Mouse (Mus musculus) mouse trophoblast stem cell (cell line): ENCODE results near the gene Sgms1.

Experiments
- in situ Hi-C, 2 experiments: fragments of 300-500 bp; cut with MseI, MboI; formaldehyde crosslinking; loops; 2 replicates in 1 of 2; 3 replicates in 1 of 2; pipeline ENCODE4 v1.15.1; 2025

Sgms1 gene

DNA sequence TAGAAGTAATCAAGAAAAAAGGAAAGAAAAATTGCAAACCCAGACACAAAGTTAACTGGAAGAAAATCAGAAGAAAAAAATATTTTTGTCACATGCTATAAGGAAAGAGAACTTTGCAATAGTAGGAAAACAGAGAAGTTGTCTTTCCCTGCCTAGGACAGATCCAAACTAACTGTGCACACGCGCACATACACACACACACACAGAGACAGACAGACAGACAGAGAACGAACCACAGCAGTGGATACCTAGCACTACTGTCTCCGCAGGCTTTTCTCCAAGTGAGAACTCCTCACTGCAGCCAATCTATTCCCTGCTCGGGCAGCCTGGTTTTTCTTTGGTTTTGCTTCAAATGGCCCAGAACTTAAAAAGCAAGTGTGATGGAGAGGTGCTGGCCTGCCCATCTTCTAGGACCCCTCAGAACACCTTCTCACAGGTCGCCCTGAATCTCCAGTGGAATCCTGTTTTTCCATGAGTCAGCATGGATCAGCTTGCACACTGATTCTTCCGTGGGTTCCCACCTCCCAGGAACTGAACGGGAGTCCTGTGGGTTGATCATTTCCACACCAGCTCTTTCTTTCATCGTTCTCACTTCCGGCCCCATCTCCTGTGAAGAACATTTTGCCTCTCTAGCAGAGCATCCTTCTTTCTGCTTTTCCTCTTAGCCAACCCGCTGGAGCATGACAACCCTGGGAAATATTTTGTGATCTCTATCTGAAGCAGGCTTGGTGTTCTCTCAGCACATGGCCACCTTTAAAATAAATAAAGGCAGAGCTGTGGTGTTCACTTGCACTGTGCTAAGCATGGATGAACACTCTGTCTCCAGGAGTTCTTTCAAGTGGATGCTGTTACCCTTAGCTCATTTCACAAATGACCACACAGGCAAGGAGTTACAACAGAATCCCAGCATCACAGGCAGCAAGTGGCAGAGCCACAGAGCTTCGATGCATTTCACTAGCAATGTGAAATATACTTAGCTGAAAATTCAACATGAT is 96.4 kb downstream of the Sgms1 start:
- in situ Hi-C loops = no loop called here

DNA sequence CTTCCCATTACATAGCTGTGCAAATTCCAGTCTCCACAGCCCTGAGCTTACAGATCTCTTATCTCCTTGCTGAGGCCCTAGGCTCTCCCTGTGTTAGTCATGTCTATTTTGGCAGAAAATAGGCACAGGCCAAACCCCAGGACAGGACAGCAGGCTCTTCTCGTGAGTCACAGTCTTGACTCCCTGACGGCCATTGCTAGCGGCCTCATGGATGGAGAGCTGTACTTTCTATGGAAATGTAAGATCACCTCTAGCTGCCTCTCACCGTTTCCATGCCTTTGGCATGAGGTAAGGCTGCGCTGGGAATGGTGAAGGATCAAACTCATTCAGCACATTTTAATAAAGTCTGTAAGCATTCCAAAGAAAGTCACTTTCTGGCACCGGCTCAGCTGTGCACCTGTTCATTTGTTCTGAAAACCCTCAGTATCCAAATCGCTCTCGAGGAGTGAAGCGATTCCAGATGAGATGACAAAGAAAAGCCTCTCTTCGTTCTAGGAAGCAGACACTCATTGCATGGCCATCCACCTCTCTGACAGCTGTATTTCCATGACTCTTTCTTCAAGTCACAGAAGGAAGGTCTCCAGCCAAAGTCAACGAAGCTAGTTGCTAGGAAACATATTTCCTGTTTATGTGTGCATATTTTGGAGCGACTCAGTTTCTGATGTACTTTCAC is 97.3 kb downstream of the Sgms1 start:
- in situ Hi-C loops = no loop called here

DNA sequence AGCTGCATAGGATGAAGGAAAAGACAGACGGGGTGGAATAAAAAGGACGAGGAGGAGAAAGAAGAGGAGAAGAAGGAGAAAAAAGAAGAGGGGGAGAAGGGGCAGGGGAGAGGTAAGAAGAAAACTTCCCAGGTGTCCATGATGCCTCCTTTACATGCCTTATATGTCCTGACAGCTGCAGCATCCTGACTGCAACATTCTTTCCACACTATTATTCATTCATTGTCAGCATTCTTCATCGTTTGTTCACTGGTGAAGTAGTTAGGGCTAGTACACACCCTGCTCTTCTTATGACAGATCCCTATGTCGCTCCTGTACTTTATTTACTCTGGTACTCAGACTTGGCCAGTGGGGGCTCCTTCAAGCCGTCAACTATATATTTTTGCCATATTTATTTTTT is 98.4 kb downstream of the Sgms1 start:
- in situ Hi-C loops = no loop called here

DNA sequence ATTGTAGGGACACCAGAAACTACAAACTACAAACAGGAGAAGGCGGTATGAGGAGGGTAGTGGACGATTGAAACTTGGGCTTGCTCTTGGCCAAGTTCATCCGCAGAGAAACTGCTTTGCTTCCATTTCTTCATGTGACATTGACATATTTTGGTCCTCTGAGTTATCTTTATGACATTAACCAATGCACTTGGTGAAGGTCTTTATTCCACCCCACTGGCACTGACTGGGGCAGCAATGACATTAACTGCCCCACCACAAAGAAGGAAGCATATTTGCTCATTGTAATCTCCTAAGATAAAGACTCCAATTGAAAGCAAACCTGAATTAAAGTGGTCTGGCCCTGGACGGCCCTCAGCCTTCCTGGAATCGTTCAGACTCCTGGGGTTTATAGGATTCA is 100.6 kb downstream of the Sgms1 start:
- in situ Hi-C loops = no loop called here

DNA sequence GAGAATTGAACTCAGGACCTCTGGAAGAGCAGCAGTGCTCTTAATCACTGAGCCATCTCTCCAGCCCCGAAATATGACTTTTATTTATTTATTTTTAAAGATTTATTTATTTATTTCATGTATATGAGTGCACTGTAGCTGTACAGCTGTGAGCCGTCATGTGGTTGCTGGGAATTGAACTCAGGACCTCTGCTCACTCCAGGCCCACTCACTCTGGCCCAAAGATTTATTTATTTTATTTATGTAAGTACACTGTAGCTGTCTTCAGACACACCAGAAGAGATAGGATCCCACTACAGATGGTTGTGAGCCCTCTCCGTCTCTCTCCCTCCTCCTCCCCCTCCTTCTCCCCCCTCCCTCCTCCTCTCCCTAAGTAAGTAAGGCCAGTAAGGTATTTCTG is 101.7 kb downstream of the Sgms1 start:
- in situ Hi-C loops = no loop called here

DNA sequence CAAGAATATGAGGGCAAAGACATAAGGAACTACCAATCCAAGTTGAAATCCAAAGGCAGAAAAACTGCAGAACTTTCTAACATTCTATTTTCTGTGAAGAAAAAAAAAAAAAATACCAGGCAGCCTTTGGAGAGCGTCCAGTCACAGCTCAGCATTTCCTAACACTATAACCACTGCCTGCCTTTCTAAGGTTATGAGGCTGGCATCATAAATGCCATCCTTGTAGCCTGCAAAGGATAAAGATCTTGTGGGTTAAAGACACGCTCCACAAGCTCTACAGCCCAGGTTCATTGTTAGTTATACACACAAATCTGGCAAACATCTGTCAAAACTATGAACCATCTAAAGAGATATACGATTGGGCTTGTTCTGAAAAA is 104.1 kb downstream of the Sgms1 start:
- in situ Hi-C loops = no loop called here

DNA sequence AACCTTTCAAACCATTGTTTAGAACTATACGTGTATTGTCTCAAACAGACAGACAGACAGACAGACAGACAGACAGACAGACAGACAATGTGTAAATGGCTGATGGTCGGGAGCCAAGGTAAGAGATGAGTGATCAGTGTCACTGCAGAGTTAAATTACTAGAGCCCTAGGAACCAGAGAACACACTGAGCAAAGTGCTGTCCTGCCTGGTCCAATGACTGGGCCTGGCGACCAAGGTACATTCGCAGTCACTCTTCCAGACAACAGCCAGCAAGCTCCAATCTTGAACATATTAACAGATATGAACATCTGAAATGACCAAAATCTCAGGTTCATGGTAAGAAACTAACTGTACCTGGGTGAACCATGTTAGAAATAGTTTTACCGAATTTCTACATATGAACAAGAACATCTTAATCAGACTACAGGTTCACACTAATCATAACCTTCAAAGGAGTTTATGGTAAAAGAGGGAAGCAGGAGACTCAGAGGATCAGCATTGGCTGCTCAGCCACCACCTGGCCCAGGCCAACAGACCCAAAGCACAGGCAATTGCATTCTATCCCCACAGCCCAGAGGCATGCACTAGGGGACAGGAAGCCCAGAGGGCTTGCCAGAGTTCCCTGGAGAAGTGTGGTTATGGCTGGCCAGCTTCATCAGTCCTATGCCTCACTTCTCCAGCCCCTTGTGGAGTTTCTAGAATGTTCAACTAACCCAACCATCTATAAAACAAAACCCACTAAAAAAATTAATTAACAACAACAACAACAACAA is 104.6 kb downstream of the Sgms1 start:
- in situ Hi-C loops = no loop called here

DNA sequence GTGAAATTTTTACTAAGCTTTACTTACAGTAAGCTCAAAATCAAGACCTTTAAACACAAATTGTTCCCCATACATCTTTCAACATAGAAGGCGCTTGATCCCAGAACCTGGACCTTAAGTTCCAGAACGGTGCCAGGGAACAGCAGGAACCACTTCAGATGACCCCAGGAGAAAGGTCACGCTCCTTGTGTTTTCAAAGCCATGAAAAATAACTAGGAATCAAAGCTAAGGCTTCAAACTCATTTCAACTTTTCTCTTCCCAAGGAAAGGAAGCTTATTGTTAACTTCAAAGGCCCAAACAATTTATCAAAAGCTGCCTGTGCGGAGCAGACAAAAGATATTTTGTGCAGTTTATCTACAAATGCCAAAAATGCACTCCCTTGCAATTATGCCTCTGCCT is 107.6 kb downstream of the Sgms1 start:
- in situ Hi-C loops = no loop called here

DNA sequence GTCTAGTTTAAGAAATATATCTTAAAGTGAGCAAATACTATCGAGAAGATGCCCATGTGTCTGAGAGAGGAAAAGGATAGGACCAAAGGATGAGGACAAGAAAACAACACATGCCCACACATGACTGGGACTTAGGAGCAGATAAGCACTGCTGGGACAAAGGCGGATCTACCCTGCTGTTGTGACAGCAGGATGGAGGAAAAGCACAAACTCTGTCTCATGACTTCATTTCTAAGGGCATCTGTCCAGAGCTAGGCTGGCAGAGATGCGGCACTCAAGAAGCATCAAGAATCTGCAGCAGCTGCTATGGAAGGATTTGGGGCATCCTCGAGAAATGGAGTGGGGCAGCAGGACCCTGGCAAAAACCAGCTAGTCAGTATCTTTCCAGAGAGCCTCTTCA is 109.1 kb downstream of the Sgms1 start:
- in situ Hi-C loops = no loop called here

DNA sequence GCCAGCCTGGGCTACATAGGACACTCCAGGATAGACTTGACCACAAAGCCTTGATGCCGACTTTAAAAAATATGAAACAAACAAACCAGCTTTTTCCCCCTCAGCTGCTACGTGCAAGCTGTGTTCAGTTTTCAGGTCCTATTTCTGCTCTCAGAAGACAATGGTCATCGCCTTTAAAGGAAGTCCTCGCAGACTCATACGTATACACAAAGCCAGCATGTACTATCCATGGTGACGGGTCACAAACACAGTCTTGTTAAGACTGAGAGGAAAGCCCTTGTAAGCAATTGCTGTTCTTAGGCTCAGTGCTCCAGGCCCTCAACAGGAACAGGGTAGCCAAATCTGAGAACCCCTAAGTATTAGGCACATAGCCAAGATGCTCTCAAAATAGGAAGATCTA is 110.1 kb downstream of the Sgms1 start:
- in situ Hi-C loops = no loop called here

DNA sequence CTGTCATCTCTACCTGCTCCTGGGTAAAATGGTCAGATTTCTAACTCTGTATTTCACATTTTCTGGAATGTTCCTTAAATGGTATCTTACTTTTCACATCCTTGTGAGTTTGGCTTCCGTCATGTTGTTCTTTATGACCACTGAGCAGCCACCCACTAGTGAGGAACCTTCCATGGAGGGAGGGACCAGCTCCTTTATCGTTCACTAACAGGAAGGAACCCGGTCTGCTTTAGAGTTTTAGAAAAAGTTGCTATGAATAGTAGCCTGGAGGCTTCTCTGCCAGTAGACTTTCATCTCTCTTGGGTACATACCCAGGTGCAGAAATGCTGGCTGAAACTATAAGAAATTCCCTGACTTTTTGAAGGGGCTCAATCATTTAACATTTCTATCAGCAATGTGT is 111.6 kb downstream of the Sgms1 start:
- in situ Hi-C loops = no loop called here

DNA sequence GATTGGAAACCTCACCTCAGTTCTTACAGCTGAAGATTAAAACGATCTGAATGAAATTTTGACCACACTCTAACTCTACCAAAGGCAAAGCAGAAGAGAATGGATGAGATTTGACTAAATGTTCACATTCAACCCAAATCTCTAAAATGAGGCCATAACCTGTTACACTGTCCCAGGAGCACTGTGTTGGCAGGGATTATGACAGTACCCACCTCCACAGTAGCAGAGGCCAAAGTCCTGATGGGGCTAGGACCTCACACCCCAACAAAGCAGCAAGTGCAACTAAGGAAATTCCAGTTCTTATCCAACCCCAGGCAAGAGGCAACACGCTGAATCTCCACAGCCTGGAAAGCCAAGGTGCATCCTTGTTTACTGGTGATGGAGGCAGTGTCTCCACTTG is 112.2 kb downstream of the Sgms1 start:
- in situ Hi-C loops = no loop called here

DNA sequence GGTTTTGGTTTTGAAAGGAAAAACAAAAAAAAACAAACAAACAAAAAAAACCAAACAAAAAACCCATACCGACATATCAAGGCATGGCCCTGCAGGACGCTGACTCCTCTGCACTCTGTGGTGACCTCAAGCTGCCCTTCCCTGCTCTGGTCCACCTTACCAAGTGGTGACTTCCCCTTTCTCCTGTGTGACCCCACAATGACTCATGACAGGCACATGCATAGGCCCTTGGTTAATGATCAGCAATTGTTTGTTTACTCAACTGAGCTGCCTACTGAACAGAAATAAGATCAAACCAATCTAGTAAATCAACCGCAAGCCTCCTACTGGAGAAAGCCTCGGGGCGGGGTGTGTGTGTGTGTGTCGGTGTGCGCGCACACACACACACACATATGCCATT is 112.7 kb downstream of the Sgms1 start:
- in situ Hi-C loops = no loop called here

DNA sequence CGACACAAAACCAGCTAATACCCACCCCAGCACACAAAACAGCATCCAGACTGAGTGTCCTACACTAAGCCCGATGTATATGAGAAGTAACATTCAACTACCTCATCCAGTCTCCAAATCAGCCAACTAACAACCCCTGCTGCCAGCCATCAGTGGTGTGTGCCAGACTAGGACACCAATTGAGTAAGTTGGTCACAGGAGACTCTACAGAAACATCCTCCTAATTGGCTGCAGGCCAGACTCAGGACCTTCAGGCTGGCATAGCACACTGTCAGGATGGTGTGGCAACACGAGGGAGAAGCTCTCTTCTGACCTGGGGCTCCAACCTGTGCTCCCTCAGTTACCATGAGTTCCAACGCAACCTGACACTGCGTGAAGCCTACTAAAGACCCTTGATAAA is 113.3 kb downstream of the Sgms1 start:
- in situ Hi-C loops = no loop called here

DNA sequence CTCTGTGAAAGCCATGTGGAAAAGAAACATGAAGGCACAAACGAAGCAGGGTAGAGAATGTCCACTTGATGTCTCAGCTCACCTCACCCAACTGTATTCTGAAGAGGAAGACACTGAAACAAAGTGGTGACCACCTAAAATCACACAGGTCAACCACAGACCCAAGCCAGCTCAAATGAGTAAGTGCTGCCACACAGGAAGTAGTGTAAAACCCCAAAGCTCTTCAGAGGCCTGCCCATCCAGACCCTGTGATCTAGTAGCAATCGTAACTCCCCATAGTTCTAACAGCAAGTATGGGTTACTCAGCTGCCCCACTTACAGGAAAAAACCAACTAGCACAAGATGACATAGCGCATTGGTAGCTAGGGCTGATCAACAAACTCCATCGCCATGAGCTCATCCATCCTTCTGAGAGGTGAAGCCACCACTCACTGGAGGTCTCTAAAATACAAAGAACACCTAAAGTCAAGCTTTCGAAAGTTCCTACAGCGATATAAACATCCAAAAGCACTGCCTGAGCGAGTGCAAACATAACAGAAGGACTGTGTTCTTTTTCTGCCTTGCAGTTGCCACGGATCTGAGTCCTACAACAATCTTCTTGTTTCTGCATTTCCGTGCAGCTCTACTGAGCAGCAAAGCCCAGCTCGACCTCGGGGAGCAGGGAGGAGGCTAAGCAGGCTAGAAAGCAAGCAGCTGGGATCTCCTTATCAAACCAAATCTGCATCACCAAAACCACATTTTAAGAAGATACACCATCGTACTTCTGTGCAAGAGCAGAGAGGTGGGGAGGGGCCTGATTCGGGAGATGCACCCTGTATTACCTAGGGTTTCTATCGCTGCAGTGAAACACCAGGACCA is 114.2 kb downstream of the Sgms1 start:
- in situ Hi-C loops = no loop called here

DNA sequence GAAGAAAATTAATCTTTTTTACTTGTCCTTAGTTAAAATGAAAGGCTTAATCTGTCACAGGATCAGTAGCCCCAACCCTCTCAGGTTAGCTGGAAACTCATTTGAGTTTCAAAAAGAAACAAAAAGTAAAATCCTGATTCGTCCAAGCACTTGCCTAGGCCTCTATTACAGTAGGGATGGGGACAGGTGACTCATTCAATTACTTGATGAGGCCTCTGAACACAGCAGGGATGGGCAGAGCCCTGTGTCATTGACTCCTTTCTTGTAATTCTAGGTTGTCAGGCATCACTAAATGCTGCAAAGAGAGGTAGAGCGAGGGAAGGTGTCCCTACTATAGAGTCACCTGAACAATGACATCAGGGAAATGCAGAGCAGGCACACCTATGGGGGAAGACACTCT is 115.4 kb downstream of the Sgms1 start:
- in situ Hi-C loops = no loop called here

DNA sequence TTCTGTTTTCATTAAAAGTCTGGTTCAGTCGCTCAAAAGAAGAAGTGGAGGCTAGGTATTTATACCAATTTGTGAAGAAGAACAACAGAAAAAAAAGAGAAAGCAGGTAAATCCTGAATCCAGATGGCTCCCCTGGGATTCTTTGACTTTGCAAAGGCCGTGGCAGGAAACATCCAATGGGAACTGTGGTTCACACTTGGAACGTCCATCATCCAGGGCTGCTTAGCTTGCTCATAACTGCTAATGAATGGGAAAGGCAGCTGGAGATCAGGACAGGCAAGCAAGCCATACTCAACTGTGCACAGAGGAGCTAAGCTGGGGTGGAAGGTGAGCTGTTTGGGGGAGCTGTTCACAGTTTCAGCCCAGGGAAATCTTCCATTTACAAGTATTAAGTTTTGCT is 115.8 kb downstream of the Sgms1 start:
- in situ Hi-C loops = no loop called here

DNA sequence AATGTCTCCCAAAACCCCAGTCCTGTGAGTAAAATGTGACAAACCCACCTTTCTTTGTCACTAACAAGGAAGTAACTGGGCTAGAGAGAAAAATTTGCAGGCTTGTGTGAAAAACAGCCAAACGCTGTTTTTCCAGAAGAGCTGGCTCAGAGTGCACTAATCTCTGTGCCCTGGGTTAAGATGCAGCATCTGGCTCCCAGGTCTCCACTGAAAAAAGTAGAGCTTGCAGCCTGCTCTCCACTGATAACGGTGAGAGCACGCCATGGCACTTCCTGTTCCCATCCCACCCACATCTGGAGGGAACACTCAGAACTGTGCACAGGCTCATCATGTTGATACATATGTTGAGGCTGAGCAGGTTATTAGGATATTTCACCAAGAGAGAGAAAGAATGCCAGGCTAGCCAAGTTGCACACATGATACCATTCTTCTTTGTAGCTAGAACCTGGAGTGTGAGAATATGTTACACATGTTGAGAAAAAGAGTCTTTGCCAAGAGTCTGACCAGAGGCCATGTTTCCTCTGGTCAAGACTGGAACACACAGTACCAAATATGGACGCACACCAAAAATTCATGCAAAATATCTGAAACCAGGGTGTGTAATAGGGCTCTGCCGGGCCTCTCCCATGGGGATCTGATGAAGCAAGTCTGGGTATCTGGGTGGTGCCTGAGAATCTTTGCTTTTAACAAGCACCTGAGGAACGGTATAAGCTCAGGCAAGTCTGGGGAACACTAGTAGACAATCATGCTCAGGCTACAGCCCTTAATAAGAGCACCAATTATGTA is 116.8 kb downstream of the Sgms1 start:
- in situ Hi-C loops = no loop called here

DNA sequence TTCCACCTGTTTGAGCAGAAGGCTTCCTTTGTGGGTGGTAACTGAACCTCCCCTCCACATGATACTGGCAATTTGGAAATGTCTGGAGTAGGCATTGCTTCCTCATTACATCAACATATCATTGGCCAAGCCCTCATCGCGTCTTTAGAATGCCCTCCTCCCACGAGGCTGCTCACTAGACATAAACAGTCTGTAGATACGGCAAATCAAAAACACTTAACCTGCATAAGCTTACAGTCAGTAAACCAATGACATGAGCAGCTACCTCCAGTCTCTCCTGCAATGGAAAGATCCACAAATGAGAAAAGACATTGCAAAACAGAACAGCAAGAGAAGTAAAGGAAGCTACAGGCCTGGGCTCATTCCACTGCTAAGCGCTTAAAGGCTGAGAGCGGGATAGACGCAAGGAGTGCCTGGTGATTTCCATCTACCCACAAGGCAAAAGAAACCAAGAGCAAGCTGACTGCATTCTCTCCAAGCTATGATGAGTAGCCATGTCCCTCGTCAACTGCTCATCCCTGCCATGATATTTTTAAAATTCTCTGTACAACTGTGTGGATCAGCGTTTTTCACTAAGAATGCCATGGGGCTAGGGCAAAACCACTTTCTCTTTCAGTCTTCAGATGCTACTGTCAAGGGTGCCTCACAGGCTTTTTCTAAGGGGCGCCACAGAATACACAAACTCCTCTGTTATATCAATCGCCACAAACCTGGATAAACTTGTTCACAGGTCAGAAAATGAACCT is 117.9 kb downstream of the Sgms1 start:
- in situ Hi-C loops = no loop called here

DNA sequence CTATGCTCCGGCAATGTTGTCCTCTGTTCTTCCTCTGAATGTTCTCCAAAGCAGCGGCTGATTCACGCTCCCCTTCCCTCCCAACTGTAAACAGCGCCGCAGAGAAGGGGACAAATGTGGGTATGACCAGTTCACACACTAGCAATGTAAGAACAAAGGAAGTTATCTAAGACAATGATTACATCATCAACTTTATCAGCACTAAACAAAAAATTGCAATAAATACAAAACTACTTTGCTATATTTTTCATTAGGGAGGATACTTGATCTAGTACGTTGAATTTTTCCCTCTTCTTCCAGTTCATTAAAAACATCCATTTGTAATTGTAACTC is 119.7 kb downstream of the Sgms1 start:
- in situ Hi-C loops = no loop called here
